Mouse (Mus musculus) brown adipose tissue, adult 24 weeks (tissue): ENCODE measurements around the gene Vsig2. TPM values are rescaled to one million over a fixed set of nuclear protein-coding genes. Genes with fewer than 3 reads are reported as not detected.

ENCODE experiments used
- H3K27ac ChIP-seq: fragments of 200-500 bp; replicated peaks from 2 replicates; pipeline ENCODE4 v1.5.1; 2012; ENCODE audit warnings: low read depth, mild to moderate bottlenecking, low read length
- H3K4me1 ChIP-seq: fragments of 200-500 bp; 2 replicates; pipeline ENCODE4 v1.6.1; 2012; ENCODE audit warnings: low read length, mixed read lengths; ENCODE audit not compliant: control insufficient read depth, insufficient read depth, insufficient read length
- H3K4me3 ChIP-seq: fragments of 200-500 bp; 2 replicates; pipeline ENCODE4 v1.5.1; 2012; ENCODE audit warnings: low read depth, mild to moderate bottlenecking, low read length, moderate library complexity; ENCODE audit not compliant: insufficient read depth
- polyA plus RNA-seq: library from polyadenylated mRNA; stranded (reverse); fragments of >200 nt; gene quantifications from 2 replicates; pipeline ENCODE4 v1.2.4, GENCODE M21; 2012; ENCODE audit not compliant: missing spikeins, insufficient read depth, insufficient read length

The Vsig2 gene
- polyA plus RNA-seq, 1 experiment: 2.1 TPM

GRCm38 (mm10) chr9:37527396-37528224, 11.4 kb upstream of the Vsig2 start, which contains the start of gene Esam:
Gene Esam (plus strand): TSS chr9:37528078.
- H3K4me1 ChIP-seq: no peaks in the 10 kb centered on the region
- H3K27ac ChIP-seq: peak within 1 kb of the TSS; percentile 100

GRCm38 (mm10) chr9:37528225-37528970, 10.7 kb upstream of the Vsig2 start:
- Histone ChIP-seq H3K27ac (peak overlapping the region; percentile 100), H3K4me1 (no peaks in the 10 kb centered on the region), H3K4me3 (peak overlapping the region; percentile 90)

More at GRCm38 (mm10) chr9:37527396-37528224, 11.4 kb upstream of the Vsig2 start, which contains the start of gene Esam:
- H3K4me3 ChIP-seq: peak within 1 kb of the TSS; percentile 90

GRCm38 (mm10) chr9:37530031-37530887, 8.8 kb upstream of the Vsig2 start:
- H3K27ac ChIP-seq: peak overlapping the region; percentile 100
- peak overlapping the region; percentile 90 for H3K4me3 ChIP-seq
- H3K4me1 ChIP-seq: peaks cover 8% of the 10 kb centered on the region; the same call in 1 of the 2 replicates

- peaks cover 9% of the 10 kb centered on the region; the same call in 1 of the 2 replicates for H3K4me1 ChIP-seq
- peak overlapping the region; percentile 90 for H3K4me3 ChIP-seq
- peak overlapping the region; percentile 100 for H3K27ac ChIP-seq
Measured at GRCm38 (mm10) chr9:37530888-37531705, 8.0 kb upstream of the Vsig2 start.

- Histone ChIP-seq H3K4me3 (no peak overlapping the region), H3K4me1 (peaks cover 46% of the 10 kb centered on the region), H3K27ac (peak overlapping the region; percentile 83)
Measured at GRCm38 (mm10) chr9:37536851-37537250, 2.2 kb upstream of the Vsig2 start.

GRCm38 (mm10) chr9:37537658-37538250, 1.3 kb upstream of the Vsig2 start:
- Histone ChIP-seq H3K4me3 (peak overlapping the region; percentile 19), H3K27ac (peak overlapping the region; percentile 83), H3K4me1 (peaks cover 52% of the 10 kb centered on the region)

- Histone ChIP-seq H3K4me3 (no peak overlapping the region), H3K4me1 (peaks cover 52% of the 10 kb centered on the region), H3K27ac (peak overlapping the region; percentile 88)
Measured at GRCm38 (mm10) chr9:37540226-37540625, 1.2 kb downstream of the Vsig2 start.

- Histone ChIP-seq H3K27ac (peak overlapping the region; percentile 88), H3K4me1 (peaks cover 53% of the 10 kb centered on the region), H3K4me3 (no peak overlapping the region)
Measured at GRCm38 (mm10) chr9:37540701-37541575, 1.9 kb downstream of the Vsig2 start.

GRCm38 (mm10) chr9:37541851-37542642, 3.0 kb downstream of the Vsig2 start:
- Histone ChIP-seq H3K27ac (peak overlapping the region; percentile 88), H3K4me3 (no peak overlapping the region), H3K4me1 (peaks cover 44% of the 10 kb centered on the region)

- Histone ChIP-seq H3K27ac (peak overlapping the region; percentile 76), H3K4me3 (no peak overlapping the region; the same call in none of the 2 replicates)
Measured at GRCm38 (mm10) chr9:37543869-37544440, 4.9 kb downstream of the Vsig2 start.

GRCm38 (mm10) chr9:37544447-37545165, 5.6 kb downstream of the Vsig2 start:
- Histone ChIP-seq H3K4me3 (peak overlapping the region; percentile 54), H3K27ac (peak overlapping the region; percentile 57; the same call in 1 of the 2 replicates), H3K4me1 (peaks cover 32% of the 10 kb centered on the region)

More at GRCm38 (mm10) chr9:37543869-37544440, 4.9 kb downstream of the Vsig2 start:
- peaks cover 38% of the 10 kb centered on the region for H3K4me1 ChIP-seq
